Mouse (Mus musculus) thymus, postnatal 0 days (tissue): ENCODE measurements around the gene Hs6st2. TPM values are rescaled to one million over a fixed set of nuclear protein-coding genes. Genes with fewer than 3 reads are reported as not detected.

ENCODE experiments used
- DNase-seq: peaks from one replicate; pipeline ENCODE4 v3.0.0-alpha.2; 2015; ENCODE audit warnings: low spot score
- polyA plus RNA-seq: library from polyadenylated mRNA; unstranded; fragments of >200 nt; fragmentation: Nextera tagmentation; extraction: Ambion mirVana; gene quantifications from 2 replicates; pipeline ENCODE4 v1.2.1, GENCODE M21; 2015

Gene Hs6st2
- 0.75 and 0.98 TPM in 2 replicates for polyA plus RNA-seq

DNA sequence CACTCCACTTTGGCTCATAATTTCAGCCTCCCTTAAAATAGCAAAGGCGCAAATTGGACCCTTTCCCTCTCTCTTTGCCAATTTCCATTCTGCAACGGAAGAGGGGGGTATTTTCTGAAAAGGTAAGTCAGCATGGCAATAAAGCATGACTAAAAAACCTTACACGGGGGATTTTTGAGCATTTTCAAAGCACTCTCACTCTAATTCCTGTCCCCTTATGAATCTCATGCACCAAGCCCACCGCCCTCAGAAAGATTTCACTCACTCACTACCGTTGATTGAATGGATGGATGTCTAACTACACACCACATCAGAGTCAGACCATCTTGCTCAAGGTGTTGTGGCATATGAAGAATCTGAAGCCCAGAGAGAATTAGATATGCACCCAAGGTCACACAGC is at the start of gene Hs6st2:
TSS of gene Hs6st2 (minus strand) at position 101 of the 400 bp plus-strand sequence.
- DNase-seq: no peak

DNA sequence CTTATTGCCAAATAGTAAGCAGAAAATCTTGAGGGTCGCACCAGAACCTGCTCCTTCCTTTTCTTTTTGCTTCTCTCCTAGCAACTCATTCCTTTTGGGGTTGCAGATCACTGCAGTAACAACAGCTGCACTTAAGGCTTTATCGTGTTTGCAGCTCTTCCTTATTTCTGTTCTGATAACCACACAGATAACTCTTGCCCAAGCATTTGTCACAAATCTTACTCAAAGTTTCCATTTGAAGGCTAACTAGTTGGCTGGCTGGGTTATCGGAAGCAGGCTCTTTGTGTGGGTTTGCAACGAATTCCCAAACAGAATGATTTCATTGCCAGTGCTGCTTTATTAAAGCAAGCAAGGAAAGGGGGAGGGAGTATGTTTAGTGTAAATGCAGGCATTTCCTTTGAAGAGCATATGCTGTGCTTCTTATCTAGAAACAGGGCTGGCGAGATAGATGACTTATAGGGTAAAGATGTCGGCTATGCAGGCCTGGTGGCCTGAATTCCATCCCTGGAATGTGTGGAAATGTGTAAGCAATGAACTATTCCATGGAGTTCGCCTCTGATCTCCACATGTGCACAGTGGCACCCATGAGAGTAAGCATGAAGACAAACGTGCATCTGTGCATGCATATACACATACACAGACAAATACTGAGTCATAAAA is 32.6 kb upstream of the Hs6st2 start:
- DNase-seq: no peak

DNA sequence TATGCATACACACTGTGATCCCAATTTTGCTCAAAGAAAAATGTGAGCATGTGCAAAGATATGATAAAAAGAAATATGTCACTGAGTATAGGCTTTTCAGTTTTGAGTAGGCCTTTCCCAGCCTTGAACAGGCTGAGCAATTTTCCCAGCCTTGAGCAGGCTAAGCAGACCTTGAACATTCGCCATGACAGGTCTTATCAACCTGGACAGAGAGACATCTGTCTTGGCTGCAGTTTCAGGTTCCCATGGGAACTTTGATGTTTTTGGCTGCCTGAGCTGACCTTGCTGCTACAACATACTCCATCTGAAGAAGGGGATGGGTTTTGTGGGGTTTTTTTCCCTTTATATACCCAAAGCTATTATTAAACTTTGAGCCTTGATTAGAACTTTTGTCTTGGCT is 31.3 kb upstream of the Hs6st2 start:
- DNase-seq: no peak

DNA sequence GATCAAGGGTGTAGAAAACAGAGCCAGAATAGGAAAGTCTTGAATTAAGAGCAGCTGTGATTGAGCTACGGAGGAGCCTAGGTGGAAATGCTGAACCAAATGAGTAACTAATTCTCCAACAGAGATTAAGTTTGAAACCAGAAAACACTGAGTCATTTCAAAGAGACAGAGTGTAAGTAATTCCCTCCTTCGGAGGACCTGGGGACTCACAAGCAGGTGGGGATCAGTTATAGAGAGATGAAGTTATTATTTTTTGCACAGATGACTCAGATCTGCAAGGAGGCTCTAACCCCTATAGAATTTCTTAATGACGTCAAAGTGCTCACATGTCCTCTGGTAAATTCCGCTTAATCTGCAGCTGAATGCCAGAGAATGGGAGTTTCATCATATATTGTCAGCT is 21.2 kb upstream of the Hs6st2 start:
- DNase-seq: no peak

DNA sequence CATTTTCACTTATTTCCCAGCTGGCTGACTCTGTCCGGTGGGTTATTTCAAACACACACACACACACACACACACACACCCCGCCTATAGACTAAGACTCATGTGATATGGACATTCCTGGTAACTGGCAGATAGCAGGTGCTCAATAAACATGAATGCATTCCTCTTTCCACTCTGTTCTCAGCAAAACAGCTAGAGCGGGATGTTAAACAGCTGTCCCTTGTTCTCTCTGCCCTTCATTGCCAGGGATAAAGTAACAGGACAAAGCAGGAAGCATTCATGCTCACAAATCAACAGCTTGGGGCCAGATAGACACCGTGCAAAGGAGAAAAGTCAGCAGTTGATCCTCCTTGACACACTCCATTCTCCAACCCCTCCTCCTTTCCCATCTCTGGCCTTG is 17.4 kb upstream of the Hs6st2 start:
- no peak for DNase-seq

DNA sequence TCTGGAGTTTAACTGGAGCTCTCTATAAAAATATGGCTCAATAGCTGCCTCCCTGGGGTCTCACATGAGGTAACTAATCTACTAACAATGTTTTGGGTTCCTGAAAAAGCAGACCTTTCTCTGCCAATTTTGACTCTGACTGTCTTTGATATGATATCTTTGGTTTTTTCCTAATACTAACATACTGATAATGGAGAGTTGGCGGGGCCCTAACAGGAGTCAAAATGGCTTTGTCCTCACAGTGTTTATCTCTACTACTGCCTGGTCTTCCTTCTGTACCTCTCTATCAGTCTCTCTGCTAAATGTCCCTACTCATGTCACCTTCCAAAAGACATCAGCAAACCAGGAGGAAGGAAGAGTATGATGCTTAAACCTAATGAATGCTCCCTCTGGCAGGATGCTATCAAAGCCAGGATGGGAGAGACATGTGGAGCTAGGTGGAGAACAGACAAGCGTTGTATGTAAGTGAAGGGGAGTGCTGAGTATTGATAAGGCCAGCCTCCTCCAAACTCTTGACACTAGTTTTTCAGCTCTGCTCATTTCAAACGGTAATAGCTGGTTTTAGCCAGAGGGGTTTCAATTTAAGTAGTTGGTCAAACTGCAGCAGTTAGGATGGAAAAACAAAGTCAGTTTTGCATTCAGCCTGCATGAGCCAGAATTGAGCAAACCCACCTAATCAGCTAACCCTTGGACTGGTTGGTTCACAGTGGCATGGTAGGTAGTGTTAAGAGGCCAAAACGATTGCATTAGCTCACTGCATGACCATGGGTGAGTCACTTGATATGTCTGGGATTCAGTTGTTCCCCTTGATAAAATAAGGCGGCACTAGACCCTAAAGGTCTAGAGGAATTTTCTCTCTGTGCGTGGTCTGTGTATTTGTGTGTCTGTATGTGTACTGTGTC is 4.6 kb upstream of the Hs6st2 start:
- DNase-seq: no peak

DNA sequence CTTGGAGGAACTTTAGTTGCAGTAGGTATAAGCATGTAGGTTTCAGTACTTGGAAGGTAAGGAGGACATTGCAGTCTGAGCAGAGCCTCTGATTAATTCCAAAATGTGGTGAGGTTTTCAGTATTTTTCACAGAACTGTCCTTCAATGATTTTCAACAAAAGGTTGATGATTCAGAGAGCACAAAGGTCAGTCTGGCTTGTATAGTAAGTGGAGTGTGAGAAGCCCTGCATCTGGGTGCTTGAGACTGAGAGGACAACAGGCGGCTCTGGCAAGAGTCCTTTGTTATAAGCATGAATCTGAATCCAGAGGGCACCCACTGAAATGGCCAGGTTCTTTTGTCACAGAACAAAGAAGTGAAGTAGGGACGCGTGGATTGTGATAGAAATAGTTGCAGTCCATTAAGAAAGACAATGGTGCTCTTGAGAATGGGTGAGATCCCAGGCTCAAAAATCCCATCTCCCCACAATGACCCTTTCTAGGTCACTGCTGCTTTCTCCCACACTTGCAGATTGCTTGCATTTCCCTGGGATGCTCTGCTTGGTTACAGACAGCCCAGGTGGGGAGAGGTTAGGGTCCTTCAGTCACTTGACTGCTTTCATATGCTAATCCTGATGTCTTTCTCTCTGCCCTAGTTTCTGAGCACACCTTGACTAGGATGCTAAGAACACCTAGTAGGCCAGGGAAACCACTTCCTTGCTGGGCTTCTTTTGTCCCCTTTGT is 2.8 kb upstream of the Hs6st2 start:
- DNase-seq: no peak

DNA sequence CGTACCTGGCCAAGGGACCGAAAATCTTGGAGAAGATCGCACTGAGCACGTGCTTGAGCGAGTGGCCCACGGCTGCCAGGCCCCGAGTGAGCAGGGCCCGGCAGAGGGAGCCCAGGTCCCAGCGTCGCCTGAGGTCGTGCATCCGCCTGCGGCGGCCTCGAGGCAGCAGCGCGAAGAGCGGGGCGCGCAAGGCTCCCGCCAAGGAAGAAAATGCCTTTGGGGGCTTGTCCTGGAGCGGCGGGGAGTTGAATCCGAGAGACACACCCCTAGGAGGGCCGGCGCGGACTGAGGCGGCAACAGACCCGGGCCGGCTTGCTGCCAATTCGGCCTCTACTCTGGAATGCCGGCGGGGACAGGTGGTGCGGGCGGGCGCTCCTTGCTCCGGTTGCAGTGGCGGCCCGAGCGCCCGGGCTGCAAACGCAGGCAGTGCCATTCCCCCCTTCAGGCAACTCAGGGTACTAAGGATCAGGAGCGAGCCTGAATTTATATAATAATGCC is 437 bp downstream of the Hs6st2 start:
- no peak for DNase-seq

DNA sequence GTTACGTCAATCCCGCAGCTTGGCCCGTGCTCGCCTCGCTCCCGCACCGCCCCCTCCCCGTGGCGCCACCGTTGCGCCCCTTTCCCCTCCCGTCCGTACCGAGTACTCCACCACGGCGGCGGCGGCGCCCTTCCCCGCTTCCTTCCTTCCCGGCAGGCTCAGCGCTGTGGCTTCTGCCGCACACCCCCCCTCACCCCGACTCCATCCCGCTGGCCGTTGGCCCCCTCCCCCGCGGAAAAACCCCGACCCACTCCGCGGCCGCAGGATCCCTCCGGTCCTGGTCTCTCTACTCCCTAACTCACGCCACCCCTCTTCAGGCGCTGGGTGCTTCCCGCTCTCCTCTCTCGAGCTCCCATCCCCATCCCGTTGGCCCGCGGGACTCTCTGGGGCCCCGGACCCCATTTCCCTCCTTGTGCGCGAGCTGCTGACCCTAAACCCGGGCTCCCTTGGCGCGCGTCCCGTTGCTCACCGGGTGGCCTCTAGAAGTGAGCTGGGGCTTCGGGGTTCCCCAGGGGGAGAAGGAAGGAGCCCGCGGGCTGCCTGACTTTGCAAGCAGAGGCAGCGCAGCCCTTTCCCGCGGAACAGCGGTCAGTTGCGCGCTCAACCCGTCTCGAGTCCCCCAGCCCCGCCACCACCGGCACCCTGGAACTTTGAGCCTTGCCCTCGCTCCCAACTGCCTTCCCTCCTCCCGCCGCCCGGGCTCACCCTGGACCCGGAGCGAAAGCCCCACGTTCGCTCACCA is 1.1 kb downstream of the Hs6st2 start:
- no peak for DNase-seq

DNA sequence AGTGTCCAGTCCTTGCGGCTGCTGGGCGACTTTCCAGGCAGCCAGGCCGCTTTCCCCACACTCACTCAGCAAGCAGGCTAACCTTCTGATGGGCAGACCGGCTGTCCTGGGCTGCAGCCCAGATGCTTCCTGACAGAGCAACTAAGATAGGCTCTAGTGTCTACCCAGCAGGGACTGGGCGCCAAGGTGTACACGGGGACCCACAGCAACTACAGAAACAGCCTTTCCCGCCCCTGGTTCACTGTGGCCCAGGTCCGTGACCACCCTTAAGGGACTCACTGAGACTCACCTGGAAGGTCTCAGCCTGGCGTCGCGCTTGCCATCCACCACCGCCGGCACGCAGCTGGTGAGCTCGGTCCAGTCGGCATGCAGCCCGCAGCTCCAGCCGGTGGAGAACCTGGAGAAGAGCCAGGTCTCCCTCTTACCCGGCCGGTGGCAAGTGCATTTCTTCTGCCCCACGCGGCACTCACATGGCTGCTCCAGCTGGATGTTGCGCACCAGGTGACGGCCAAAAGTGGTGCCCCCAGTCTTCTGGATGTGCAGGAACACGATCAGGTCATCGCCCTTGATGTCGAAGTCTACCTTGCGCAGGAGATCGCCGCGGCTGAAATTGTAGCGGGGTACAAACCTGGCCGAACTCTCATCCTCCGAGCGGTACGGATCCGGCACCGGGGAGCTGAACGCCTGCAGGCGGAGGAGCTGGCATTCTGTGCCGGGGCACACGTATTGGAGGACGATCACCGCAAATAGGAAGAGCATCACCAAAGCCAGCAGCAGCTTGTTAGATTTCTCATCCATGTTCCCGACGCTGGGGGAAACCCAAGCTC is 1.8 kb downstream of the Hs6st2 start:
- no peak for DNase-seq

DNA sequence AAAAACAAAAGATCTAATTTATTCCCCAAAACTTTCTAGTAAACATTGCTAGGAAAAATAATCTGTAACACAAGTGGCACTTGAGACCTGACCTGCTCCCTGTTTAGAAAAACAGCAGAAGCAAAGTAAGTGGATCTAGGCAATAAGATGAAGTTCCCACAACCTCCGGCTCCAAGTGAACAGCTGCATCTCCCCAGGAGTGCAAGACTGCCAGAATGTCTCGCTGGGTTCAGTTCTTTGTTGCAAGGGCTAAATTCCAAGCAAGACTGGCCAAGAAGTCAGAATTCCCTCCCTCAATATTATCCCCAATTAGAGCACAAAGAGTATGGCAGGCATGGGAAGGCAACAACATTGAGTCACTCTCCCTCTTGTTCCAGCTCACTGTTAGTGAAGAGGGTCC is 23.4 kb downstream of the Hs6st2 start:
- DNase-seq: no peak

DNA sequence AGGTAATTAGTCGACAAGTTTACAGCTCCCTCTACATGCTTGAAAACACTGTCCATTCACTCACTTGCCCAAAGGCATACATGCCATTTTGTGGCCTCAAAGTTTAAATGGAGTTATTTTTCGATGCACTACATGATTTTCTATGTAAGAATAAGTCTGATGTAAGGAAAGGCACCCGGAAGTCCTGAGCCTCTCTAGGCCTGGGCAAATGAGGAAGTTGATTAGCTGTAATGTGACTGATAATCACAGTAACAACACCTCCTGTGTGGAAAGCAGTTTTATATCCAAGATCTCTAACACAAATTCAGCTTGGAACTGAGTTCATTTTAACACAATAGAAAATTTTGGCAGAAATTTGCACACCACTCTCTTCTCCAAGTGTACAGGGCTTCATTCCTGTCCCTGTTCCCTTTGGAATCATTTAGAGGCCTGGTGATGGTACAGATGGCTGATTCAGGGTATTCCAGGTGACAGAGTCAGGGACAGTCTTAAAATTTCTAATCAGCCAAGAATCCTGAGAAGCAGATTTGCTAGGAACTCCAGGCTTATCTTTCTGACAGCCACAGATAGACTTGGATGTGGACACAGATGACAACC is 38.9 kb downstream of the Hs6st2 start:
- no peak for DNase-seq

DNA sequence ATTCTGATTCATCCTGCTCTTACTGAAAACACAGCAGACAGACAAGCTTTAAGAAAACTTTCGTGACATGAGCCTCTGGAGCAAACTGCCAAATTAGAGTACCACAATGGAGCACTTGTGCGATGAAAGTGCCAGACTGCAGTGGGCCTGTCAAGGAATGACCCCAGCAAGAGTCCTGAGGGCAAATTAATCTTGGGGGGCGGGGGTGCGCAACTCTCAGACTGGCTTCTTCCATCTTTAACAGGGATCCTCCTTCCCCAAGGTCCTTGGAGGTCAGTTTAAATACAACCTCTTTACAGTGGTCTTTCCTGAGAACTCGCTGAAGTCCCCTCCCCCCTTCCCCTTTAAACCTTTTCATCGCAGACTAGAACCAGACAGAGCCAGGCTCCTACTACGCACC is 45.9 kb downstream of the Hs6st2 start:
- no peak for DNase-seq

DNA sequence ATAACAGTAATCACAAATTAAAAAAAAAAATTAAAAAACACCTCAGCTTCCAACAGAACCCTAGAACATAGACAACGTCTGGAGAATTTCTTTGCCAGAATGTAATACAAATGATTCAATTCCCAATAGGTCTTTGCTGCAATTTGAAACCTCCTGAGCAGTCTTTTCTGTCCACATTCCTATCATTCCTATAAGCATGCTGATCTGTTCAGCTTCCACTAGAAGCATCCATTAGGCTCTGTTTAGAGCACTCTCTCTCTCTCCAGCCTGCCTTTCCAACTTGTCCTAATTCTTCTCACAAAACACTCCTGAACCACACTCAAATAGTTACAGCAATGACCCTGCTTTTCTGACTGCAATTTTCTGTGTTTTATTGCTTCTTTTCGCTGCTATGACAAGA is 50.3 kb downstream of the Hs6st2 start:
- no peak for DNase-seq

DNA sequence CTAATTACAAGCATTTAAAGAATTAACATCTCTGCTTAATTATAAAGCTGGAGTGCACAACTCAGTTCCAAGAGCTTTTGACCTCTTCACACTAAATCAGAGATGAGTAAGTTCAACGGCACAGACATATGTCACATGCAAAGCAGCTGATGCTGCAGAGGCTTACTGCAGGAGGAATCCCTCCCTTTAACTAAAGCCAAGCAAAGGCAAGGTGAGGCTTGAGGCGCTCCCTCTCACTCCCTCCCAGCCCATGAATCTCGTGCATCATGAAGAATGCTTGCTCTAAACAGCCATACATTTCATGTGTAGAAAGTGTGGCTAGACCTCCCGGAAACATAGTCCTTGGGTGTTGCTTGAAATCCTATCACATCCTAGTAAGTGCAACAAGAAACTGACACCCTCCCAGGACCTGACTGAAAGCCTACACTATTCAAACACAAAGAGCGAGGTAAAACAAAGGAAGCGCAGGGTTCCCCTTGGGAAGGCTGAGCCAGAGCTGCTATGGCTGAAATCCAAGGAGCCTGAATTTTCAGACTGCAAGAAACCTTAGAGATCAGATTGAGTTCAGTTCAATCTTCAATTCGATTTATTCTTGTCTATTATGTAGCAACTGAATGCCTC is 67.2 kb downstream of the Hs6st2 start:
- no peak for DNase-seq

DNA sequence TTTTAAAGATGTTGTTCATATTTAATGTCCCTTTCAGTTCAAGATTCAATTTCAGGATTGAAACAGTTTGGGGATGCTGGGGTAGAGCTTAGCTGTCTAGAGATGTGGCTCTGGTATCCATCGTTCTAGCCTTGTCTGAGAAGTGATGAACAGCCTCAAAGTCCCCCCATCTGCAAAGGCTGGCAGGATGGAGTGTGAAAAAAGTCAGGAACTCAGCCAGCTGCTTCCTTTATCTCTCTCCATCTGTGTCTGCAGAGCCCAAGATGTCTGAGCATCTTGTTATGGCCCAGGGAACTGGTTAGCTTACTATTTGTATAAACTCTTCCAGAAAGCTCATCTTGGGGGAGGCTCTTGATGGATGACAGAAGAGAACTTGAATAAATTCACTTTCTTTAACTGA is 70.9 kb downstream of the Hs6st2 start:
- DNase-seq: no peak

DNA sequence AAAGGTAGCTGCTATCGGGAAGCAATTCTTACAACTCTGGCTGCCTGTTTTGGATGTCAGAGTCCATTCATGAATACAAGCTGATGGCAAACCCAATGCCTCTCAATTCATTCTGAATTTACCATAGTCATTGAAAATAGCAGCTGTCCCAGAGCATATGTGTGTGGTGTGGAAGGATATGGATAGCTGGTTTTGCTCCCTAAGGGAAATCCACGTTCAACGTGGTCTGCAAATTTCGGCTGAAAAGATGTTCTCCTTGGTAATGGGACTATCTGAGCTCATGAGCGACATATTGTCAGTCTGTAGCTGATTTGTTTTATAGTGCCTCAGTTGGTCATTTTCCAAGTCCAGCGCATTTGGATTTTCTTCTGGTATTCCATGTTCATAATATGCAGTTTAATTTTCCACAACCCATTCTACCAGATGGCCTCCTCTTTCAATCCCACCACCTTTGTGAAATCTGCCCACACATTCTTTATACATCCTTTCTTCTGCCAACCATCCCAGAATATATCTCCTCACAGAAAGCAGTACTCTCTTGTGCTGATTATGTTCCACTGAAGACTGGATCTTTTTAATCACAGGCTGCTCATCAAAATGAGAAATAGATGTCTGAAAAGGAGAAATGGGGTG is 75.3 kb downstream of the Hs6st2 start:
- DNase-seq: no peak

DNA sequence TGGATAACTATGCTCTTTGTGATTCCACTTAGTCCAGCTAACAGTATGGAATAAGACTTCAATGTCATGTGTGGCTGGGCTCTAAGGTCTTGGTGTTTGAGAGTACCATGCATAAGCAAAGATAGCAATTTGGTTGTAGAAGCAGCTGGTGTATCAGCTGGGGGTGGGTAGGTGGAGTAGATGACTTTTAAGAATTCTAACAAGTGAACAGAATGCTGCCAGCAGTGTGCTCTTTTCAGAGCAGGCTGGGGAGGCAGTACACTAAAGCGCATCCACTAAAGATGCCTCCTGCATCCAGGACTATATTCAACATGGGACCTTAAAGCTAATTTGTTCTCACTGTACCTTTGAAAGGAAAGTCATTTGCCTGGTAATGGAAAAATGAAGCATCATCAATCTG is 88.9 kb downstream of the Hs6st2 start:
- no peak for DNase-seq

DNA sequence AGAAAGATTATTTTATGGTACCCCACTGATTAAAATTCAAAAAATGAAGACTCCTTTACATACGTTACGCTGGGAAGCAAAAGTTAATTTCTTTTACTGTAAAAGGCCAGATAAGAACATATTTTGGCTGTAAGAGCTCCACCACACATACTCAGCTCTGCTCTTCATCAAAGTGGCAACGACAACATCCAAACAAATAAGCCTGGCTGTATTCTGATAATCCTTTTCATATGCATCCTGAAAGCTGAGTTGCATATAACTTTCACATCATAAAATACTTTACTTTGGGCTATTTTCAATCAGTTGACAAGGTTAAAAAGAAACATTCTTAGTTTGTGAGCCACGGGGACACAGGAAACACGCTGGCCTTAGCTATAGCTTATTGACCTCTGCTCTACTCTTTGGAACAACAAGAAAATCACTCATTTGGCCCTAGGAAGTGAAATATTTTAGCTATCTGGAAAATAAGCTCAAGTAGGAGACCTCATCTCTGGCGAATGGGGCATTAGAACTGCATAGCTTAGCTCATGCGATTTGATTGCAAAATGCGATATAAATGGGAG is 91.1 kb downstream of the Hs6st2 start:
- DNase-seq: no peak
